Mouse (Mus musculus): ENCODE measurements around the gene Tcte1.

GRCm38 (mm10) chr17:45564531-45565084 is 41.4 kb downstream of the Tcte1 start:
- TF ChIP-seq HCFC1 (IDR thresholded peaks at IDR 0.05; ENCODE audit: borderline replicate concordance, insufficient read depth, low read length): no peak
- no peak for TF ChIP-seq ZC3H11A (IDR thresholded peaks at IDR 0.05; ENCODE audit: borderline replicate concordance, low read depth, low read length)
- TF ChIP-seq ZNF384 (IDR thresholded peaks at IDR 0.05; ENCODE audit: low read depth, low read length): no peak
- TF ChIP-seq CHD2 (IDR thresholded peaks at IDR 0.05; ENCODE audit: low read depth, low read length): no peak

Measured in ES-E14 (cell line).